Mouse (Mus musculus): ENCODE measurements at regions not wholly inside any gene's neighbourhood (a gene's known extent, or its start where the extent isn't known, plus 50 kb on each side); places are given as distances from the start of the nearest gene placed in this dataset.
A peak's percentile ranks its signal among the peaks of the same experiment; 100 is the strongest.

GRCm38 (mm10) chr13:97420773-97421172 is 179.9 kb downstream of the Enc1 start:
- H3K9ac ChIP-seq: no peak overlapping the region
- no peak overlapping the region for H3K4me2 ChIP-seq (ENCODE audit: low read depth)
- H3K27ac ChIP-seq (ENCODE audit: low read depth, low read length): no peak overlapping the region
- DNase-seq (no peak), ATAC-seq (no peak)
- no peaks in the 10 kb centered on the region for H3K27me3 ChIP-seq (ENCODE audit: insufficient read depth, low read length)
- 75% methylated on average over 3 of the region's 3 CpGs for WGBS
- H3K4me1 ChIP-seq (ENCODE audit: insufficient read depth): peaks cover 14% of the 10 kb centered on the region
- TF ChIP-seq CTCF (IDR thresholded peaks at IDR 0.05; ENCODE audit: low read depth): no peak
- no peaks in the 10 kb centered on the region for H3K36me3 ChIP-seq (ENCODE audit: insufficient read depth)
- H3K4me3 ChIP-seq (ENCODE audit: low read depth, low read length): no peak overlapping the region
- no peaks in the 10 kb centered on the region for H3K9me3 ChIP-seq (ENCODE audit: low read length)

GRCm38 (mm10) chr13:97419100-97419499 is 178.2 kb downstream of the Enc1 start:
- DNase-seq: no peak
- WGBS: 94% methylated on average over 3 of the region's 3 CpGs
- Histone ChIP-seq H3K36me3 (ENCODE audit: insufficient read depth) (no peaks in the 10 kb centered on the region), H3K4me3 (ENCODE audit: low read depth, low read length) (no peak overlapping the region), H3K9me3 (ENCODE audit: low read length) (no peaks in the 10 kb centered on the region), H3K9ac (no peak overlapping the region), H3K27ac (ENCODE audit: low read depth, low read length) (no peak overlapping the region), H3K27me3 (ENCODE audit: insufficient read depth, low read length) (no peaks in the 10 kb centered on the region), H3K4me1 (ENCODE audit: insufficient read depth) (peaks cover 10% of the 10 kb centered on the region), H3K4me2 (ENCODE audit: low read depth) (no peak overlapping the region)
- TF ChIP-seq CTCF (IDR thresholded peaks at IDR 0.05; ENCODE audit: low read depth): no peak
- ATAC-seq: no peak

DNA sequence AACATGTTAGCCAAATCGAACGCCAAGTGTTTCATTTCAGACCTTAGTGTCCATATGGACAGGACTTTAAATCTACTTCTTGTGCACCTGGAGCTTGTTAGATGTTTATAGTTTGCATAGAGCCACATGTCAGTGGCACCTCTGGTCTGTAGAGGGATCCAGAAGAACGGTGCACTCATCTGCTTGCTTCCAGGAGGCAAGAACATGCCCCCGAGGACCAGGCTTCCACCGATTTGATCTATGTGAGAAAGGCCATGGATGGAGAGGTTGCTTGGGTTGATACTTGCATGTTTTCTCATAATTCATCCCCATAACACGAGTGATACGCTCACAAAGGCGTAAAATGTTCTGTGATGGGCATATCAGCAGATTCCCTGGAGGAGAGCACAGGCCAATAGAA is 177.8 kb downstream of the Enc1 start:
- H3K4me3 ChIP-seq (ENCODE audit: low read depth, low read length): no peak overlapping the region
- H3K27me3 ChIP-seq (ENCODE audit: insufficient read depth, low read length): no peaks in the 10 kb centered on the region
- peaks cover 6% of the 10 kb centered on the region for H3K4me1 ChIP-seq (ENCODE audit: insufficient read depth)
- no peaks in the 10 kb centered on the region for H3K9me3 ChIP-seq (ENCODE audit: low read length)
- H3K27ac ChIP-seq (ENCODE audit: low read depth, low read length): no peak overlapping the region
- 83% methylated on average over 8 of the region's 8 CpGs for WGBS
- H3K9ac ChIP-seq: no peak overlapping the region
- TF ChIP-seq CTCF (IDR thresholded peaks at IDR 0.05; ENCODE audit: low read depth): no peak
- H3K36me3 ChIP-seq (ENCODE audit: insufficient read depth): no peaks in the 10 kb centered on the region
- no peak overlapping the region for H3K4me2 ChIP-seq (ENCODE audit: low read depth)
- DNase-seq (no peak), ATAC-seq (no peak)

GRCm38 (mm10) chr13:97418081-97418480 is 177.2 kb downstream of the Enc1 start:
- H3K9ac ChIP-seq: no peak overlapping the region
- TF ChIP-seq CTCF (IDR thresholded peaks at IDR 0.05; ENCODE audit: low read depth): no peak
- no peaks in the 10 kb centered on the region for H3K36me3 ChIP-seq (ENCODE audit: insufficient read depth)
- H3K4me2 ChIP-seq (ENCODE audit: low read depth): no peak overlapping the region
- DNase-seq (no peak), ATAC-seq (no peak)
- no peak overlapping the region for H3K27ac ChIP-seq (ENCODE audit: low read depth, low read length)
- H3K4me1 ChIP-seq (ENCODE audit: insufficient read depth): peaks cover 1% of the 10 kb centered on the region
- no peak overlapping the region for H3K4me3 ChIP-seq (ENCODE audit: low read depth, low read length)
- H3K27me3 ChIP-seq (ENCODE audit: insufficient read depth, low read length): no peaks in the 10 kb centered on the region
- no peaks in the 10 kb centered on the region for H3K9me3 ChIP-seq (ENCODE audit: low read length)
- 80% methylated on average over 6 of the region's 6 CpGs for WGBS

GRCm38 (mm10) chr13:97415927-97416709 is 175.2 kb downstream of the Enc1 start:
- no peak for DNase-seq
- Histone ChIP-seq H3K36me3 (ENCODE audit: insufficient read depth) (no peaks in the 10 kb centered on the region), H3K9me3 (ENCODE audit: low read length) (no peaks in the 10 kb centered on the region), H3K4me1 (ENCODE audit: insufficient read depth) (no peaks in the 10 kb centered on the region), H3K4me3 (ENCODE audit: low read depth, low read length) (no peak overlapping the region), H3K27ac (ENCODE audit: low read depth, low read length) (0 out of 2 replicates have a peak overlapping the region, but pooled peaks have one; percentile 15), H3K9ac (no peak overlapping the region), H3K27me3 (ENCODE audit: insufficient read depth, low read length) (no peaks in the 10 kb centered on the region), H3K4me2 (ENCODE audit: low read depth) (no peak overlapping the region)
- 0 out of 2 replicates have a peak, but pooled peaks have one; percentile 27 for TF ChIP-seq CTCF (IDR thresholded peaks at IDR 0.05; ENCODE audit: low read depth)
- 47% methylated on average over 10 of the region's 10 CpGs for WGBS
- peak; percentile 42 for ATAC-seq

- no peak for DNase-seq
- H3K4me3 ChIP-seq (ENCODE audit: low read depth, low read length): no peak overlapping the region
Observed at GRCm38 (mm10) chr13:97415381-97415780, 174.5 kb downstream of the Enc1 start.

GRCm38 (mm10) chr13:97412151-97412550 is 171.2 kb downstream of the Enc1 start:
- 79% methylated on average over 4 of the region's 4 CpGs for WGBS
- no peak for ATAC-seq
- Histone ChIP-seq H3K36me3 (ENCODE audit: insufficient read depth) (no peaks in the 10 kb centered on the region), H3K9ac (no peak overlapping the region), H3K27ac (ENCODE audit: low read depth, low read length) (no peak overlapping the region), H3K4me3 (ENCODE audit: low read depth, low read length) (no peak overlapping the region), H3K27me3 (ENCODE audit: insufficient read depth, low read length) (no peaks in the 10 kb centered on the region), H3K9me3 (ENCODE audit: low read length) (no peaks in the 10 kb centered on the region), H3K4me2 (ENCODE audit: low read depth) (no peak overlapping the region), H3K4me1 (ENCODE audit: insufficient read depth) (peaks cover 20% of the 10 kb centered on the region)
- no peak for TF ChIP-seq CTCF (IDR thresholded peaks at IDR 0.05; ENCODE audit: low read depth)
- DNase-seq: no peak

More at GRCm38 (mm10) chr13:97415381-97415780, 174.5 kb downstream of the Enc1 start:
- ATAC-seq: no peak
- H3K36me3 ChIP-seq (ENCODE audit: insufficient read depth): no peaks in the 10 kb centered on the region
- TF ChIP-seq CTCF (IDR thresholded peaks at IDR 0.05; ENCODE audit: low read depth): no peak
- H3K4me2 ChIP-seq (ENCODE audit: low read depth): no peak overlapping the region
- no peak overlapping the region for H3K27ac ChIP-seq (ENCODE audit: low read depth, low read length)
- H3K4me1 ChIP-seq (ENCODE audit: insufficient read depth): no peaks in the 10 kb centered on the region
- H3K9ac ChIP-seq: no peak overlapping the region
- no peaks in the 10 kb centered on the region for H3K9me3 ChIP-seq (ENCODE audit: low read length)
- WGBS: 76% methylated on average over 2 of the region's 2 CpGs
- no peaks in the 10 kb centered on the region for H3K27me3 ChIP-seq (ENCODE audit: insufficient read depth, low read length)
